Mouse (Mus musculus) liver, postnatal 0 days (tissue): Measurements from ENCODE around the gene Cog4.

Source experiments
- CTCF ChIP-seq: sonication (generic); IDR thresholded peaks from 2 replicates; pipeline ENCODE4 v1.5.1; 2016; ENCODE audit warnings: antibody characterized with exemption, low read depth
- EP300 ChIP-seq: IDR thresholded peaks from 2 replicates; pipeline ENCODE4 v1.6.1; 2016; ENCODE audit warnings: antibody characterized with exemption, low read depth, mild to moderate bottlenecking

- TF ChIP-seq CTCF (no peak), EP300 (no peak)
Observed at GRCm38 (mm10) chr8:110824861-110825260, 21.5 kb upstream of the Cog4 start.
